Mouse (Mus musculus) intestine, embryonic 16.5 days (tissue): ENCODE measurements around the gene Ap4s1. TPM values are rescaled to one million over a fixed set of nuclear protein-coding genes. Genes with fewer than 3 reads are reported as not detected.
"Not testable (repeated sequence)": the region's sequence is repeated elsewhere in the genome, so short reads cannot be mapped to it uniquely, and the experiment has no call there.

Experiments
- ATAC-seq: fragments of 200-750 bp; cut with Nextera tagmentation; 2 replicates; pipeline ENCODE4 v1.8.0; 2017; ENCODE audit warnings: moderate TSS enrichment, moderate library complexity
- H3K27ac ChIP-seq: fragments of 300-500 bp; sonication (generic); 2 replicates; pipeline ENCODE4 v1.5.1; 2014; ENCODE audit warnings: mild to moderate bottlenecking, low read length
- H3K27me3 ChIP-seq: fragments of 300-500 bp; sonication (generic); replicated peaks from 2 replicates; pipeline ENCODE4 v1.6.1; 2014; ENCODE audit warnings: low read length, control low read depth, mixed read lengths; ENCODE audit not compliant: control insufficient read depth, insufficient read depth
- H3K36me3 ChIP-seq: fragments of 300-500 bp; sonication (generic); 2 replicates; pipeline ENCODE4 v1.6.1; 2014; ENCODE audit warnings: low read length, control low read depth; ENCODE audit not compliant: control insufficient read depth, insufficient read depth
- H3K4me1 ChIP-seq: fragments of 300-500 bp; sonication (generic); 2 replicates; pipeline ENCODE4 v1.6.1; 2014; ENCODE audit warnings: low read length, control low read depth, mixed read lengths; ENCODE audit not compliant: control insufficient read depth, insufficient read depth
- H3K4me2 ChIP-seq: fragments of 300-500 bp; sonication (generic); 2 replicates; pipeline ENCODE4 v1.6.1; 2014; ENCODE audit warnings: low read depth, low read length, control low read depth
- H3K4me3 ChIP-seq: fragments of 300-500 bp; sonication (generic); 2 replicates; pipeline ENCODE4 v1.5.1; 2014; ENCODE audit warnings: mild to moderate bottlenecking, low read length
- H3K9ac ChIP-seq: fragments of 300-500 bp; sonication (generic); 2 replicates; pipeline ENCODE4 v1.6.1; 2014; ENCODE audit warnings: low read depth, low read length
- H3K9me3 ChIP-seq: fragments of 300-500 bp; sonication (generic); 2 replicates; pipeline ENCODE4 v1.6.1; 2016; ENCODE audit warnings: low read length, control low read depth; ENCODE audit not compliant: control insufficient read depth
- WGBS: fragments of 180-500 bp; shearing (Covaris S2); extraction: QIAGEN DNeasy Blood & Tissue Kit; methylation state at CpG from one replicate; pipeline ENCODE4 v1.1.7; 2014; 5-methylcytosine and 5-hydroxymethylcytosine counted together
- polyA plus RNA-seq: library from polyadenylated mRNA; unstranded; fragments of >200 nt; fragmentation: Nextera tagmentation; extraction: Ambion mirVana; gene quantifications from 2 replicates; pipeline ENCODE4 v1.2.1, GENCODE M21; 2015

Ap4s1 gene
- polyA plus RNA-seq, 1 experiment from 2014 or later = 21.1 TPM

DNA sequence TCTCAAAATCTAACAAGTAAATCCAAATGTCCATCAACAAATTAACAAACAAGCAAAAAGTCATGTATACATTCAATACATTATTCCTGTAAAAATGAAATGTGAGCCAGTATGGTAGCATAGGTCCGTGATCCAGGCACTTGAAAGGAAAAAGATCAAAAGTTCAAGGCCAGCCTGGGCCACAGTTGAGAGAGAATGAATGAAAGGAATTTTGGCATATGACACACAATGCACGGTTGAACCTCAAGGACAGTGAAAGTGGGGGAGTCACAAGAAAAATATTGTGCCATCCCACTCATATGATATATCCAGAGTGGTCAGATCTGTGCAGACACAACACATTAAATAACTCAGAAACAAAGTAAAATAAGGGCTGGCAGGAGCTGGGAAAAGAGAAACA, 14.4 kb upstream of the Ap4s1 start:
- no peak overlapping the region for H3K4me3 ChIP-seq
- peaks cover 10% of the 10 kb centered on the region for H3K4me1 ChIP-seq
- H3K27ac ChIP-seq = no peak overlapping the region
- no peaks in the 10 kb centered on the region for H3K9me3 ChIP-seq
- H3K27me3 ChIP-seq = no peaks in the 10 kb centered on the region
- no peak for ATAC-seq
- H3K9ac ChIP-seq = no peak overlapping the region
- H3K4me2 ChIP-seq = no peak overlapping the region
- 55% methylated on average over 2 of the region's 2 CpGs for WGBS
- H3K36me3 ChIP-seq = no peaks in the 10 kb centered on the region

GRCm38 (mm10) chr12:51678844-51679243, 12.0 kb upstream of the Ap4s1 start:
- 71% methylated on average over 1 of the region's 1 CpGs for WGBS
- H3K4me3 ChIP-seq = no peak overlapping the region
- no peaks in the 10 kb centered on the region for H3K36me3 ChIP-seq
- no peaks in the 10 kb centered on the region for H3K27me3 ChIP-seq
- H3K9ac ChIP-seq = no peak overlapping the region
- peak; percentile 64 for ATAC-seq
- H3K4me1 ChIP-seq = peaks cover 3% of the 10 kb centered on the region; the same call in 1 of the 2 replicates
- H3K27ac ChIP-seq = no peak overlapping the region
- no peaks in the 10 kb centered on the region for H3K9me3 ChIP-seq
- no peak overlapping the region for H3K4me2 ChIP-seq

DNA sequence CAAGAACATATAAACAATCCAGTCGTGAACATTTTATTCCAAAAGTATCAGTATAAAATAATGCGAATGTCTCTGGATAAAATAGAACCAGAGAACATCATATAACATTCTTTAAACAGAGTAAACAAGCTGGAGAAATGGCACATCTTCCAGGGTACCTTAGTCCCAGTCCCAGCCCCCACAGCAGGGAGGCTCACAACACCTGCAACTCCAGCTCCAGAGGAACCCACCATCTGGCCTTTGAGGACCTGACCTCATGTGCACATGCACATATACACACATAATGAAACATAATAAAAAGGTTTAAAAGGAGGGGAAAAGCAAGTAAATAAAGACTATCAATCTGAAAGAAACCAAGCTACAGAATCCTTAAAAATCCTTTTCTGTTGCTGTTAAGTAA, 2.3 kb upstream of the Ap4s1 start:
- ATAC-seq = no peak
- H3K4me2 ChIP-seq = no peak overlapping the region
- peaks cover 10% of the 10 kb centered on the region for H3K4me1 ChIP-seq
- H3K9me3 ChIP-seq = no peaks in the 10 kb centered on the region
- WGBS = 74% methylated on average over 2 of the region's 2 CpGs
- H3K27me3 ChIP-seq = no peaks in the 10 kb centered on the region
- H3K4me3 ChIP-seq = no peak overlapping the region
- no peak overlapping the region for H3K9ac ChIP-seq
- H3K27ac ChIP-seq = no peak overlapping the region
- H3K36me3 ChIP-seq = no peaks in the 10 kb centered on the region

GRCm38 (mm10) chr12:51691845-51692632, 1.2 kb downstream of the Ap4s1 start, which contains the start of gene Strn3:
Gene Strn3 (minus strand): TSS chr12:51691897.
- Histone ChIP-seq H3K9ac (peak within 1 kb of the TSS; percentile 99), H3K27me3 (no peaks in the 10 kb centered on the region), H3K4me3 (peak within 1 kb of the TSS; percentile 98), H3K36me3 (no peaks in the 10 kb centered on the region), H3K4me1 (peaks cover 14% of the 10 kb centered on the region), H3K9me3 (no peaks in the 10 kb centered on the region), H3K4me2 (peak within 1 kb of the TSS; percentile 72), H3K27ac (peak within 1 kb of the TSS; percentile 100)
- WGBS = under 1% methylated on average over 50 of the region's 56 CpGs
- ATAC-seq = peak; percentile 96

DNA sequence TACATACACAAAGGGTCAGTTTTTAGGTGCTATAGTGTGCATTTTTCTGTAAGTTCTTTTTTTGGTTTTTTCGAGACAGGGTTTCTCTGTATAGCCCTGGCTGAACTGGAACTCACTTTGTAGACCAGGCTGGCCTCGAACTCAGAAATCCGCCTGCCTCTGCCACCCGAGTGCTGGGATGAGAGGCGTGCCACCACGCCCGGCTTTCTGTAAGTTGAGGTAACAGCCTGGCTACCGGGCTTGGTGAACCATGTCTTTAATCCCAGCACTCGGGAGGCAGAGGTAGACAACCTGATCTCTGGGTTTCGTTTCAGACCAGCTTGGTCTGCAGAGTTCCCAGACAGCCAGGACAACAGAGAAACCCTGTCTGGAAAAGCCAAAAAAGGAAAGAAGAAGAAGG, 2.0 kb downstream of the Ap4s1 start:
- H3K27ac ChIP-seq, H3K27me3 ChIP-seq, H3K9me3 ChIP-seq, H3K4me2 ChIP-seq, H3K9ac ChIP-seq, H3K36me3 ChIP-seq, H3K4me3 ChIP-seq, ATAC-seq: not testable (repeated sequence)
- H3K4me1 ChIP-seq = peaks cover 14% of the 10 kb centered on the region
- WGBS = 75% methylated on average over 10 of the region's 10 CpGs

DNA sequence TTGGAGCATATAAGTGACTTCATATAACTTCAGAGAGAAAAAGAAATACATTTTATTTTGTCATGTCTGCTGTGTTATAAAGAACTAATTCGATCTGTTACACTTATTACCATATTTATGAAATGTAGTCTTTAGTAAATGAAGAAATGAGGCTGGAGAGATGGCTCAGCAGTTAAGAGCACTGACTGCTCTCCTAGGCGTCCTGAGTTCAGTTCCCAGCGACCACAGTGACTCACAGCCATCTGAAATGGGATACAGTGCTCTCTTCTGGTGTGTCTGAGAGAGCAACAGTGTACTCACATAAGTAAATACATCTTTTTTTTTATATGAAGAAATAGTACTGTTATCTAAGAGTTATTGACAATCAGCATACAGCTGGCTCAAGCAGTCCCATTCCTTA, 2.6 kb downstream of the Ap4s1 start:
- Histone ChIP-seq H3K4me1 (peaks cover 14% of the 10 kb centered on the region), H3K4me3 (no peak overlapping the region), H3K36me3 (no peaks in the 10 kb centered on the region), H3K4me2 (no peak overlapping the region), H3K27ac (no peak overlapping the region), H3K9ac (no peak overlapping the region), H3K9me3 (no peaks in the 10 kb centered on the region), H3K27me3 (no peaks in the 10 kb centered on the region)
- WGBS = 83% methylated on average over 3 of the region's 3 CpGs
- no peak for ATAC-seq

DNA sequence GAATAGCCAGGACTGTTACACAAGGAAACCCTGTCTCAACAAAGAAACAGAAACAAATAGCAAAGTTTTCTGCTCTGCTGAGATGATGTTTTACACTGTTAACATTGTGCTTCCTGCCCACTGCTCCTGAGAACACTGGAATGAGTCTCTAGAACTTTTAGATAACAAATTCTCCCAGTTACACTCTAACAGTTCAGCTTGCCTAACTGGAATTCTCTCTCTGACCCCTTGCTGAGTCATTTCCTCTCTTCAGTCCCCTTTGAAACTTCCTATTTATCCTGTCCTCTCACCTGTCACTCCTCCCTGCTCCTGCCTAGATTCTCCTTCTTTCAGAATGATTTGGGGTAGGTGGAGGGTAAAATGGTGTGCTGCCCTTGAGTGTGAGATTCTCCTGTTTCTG, 3.3 kb downstream of the Ap4s1 start:
- H3K4me3 ChIP-seq = no peak overlapping the region
- ATAC-seq = no peak
- peak overlapping the region; percentile 23; the same call in 1 of the 2 replicates for H3K27ac ChIP-seq
- H3K36me3 ChIP-seq = no peaks in the 10 kb centered on the region
- no peak overlapping the region for H3K9ac ChIP-seq
- H3K9me3 ChIP-seq = no peaks in the 10 kb centered on the region
- H3K4me2 ChIP-seq = no peak overlapping the region
- H3K4me1 ChIP-seq = peaks cover 11% of the 10 kb centered on the region
- no peaks in the 10 kb centered on the region for H3K27me3 ChIP-seq

DNA sequence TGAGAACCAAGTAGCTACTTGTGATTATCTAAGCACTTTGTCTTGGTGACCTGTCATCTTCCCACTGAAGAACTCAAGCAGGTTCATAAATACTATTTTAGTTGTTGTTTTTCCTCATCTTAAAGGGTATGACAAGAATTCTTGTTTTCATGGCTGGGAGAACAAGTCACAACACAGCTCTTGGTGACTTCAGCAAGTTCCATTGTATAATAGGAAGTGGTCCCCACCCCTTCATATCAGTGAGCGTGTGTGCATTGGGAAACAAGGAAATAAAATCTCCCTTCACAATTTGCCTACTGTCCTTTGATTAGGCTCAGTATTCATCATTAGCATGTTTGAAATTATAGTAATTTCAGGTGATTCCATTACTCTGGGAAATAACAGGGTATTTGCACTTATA, 4.1 kb downstream of the Ap4s1 start:
- Histone ChIP-seq H3K4me3 (no peak overlapping the region), H3K27ac (no peak overlapping the region), H3K36me3 (no peaks in the 10 kb centered on the region), H3K9ac (no peak overlapping the region), H3K9me3 (no peaks in the 10 kb centered on the region), H3K4me1 (peaks cover 8% of the 10 kb centered on the region), H3K4me2 (no peak overlapping the region), H3K27me3 (no peaks in the 10 kb centered on the region)
- 74% methylated on average over 1 of the region's 1 CpGs for WGBS
- ATAC-seq = no peak

GRCm38 (mm10) chr12:51696157-51696556, 5.3 kb downstream of the Ap4s1 start:
- no peak overlapping the region for H3K4me2 ChIP-seq
- no peak overlapping the region for H3K27ac ChIP-seq
- no peak overlapping the region for H3K9ac ChIP-seq
- H3K27me3 ChIP-seq = no peaks in the 10 kb centered on the region
- no peak for ATAC-seq
- H3K9me3 ChIP-seq = no peaks in the 10 kb centered on the region
- 96% methylated on average over 2 of the region's 2 CpGs for WGBS
- H3K36me3 ChIP-seq = no peaks in the 10 kb centered on the region
- no peak overlapping the region for H3K4me3 ChIP-seq
- H3K4me1 ChIP-seq = peaks cover 8% of the 10 kb centered on the region
